Mouse (Mus musculus) cerebellum, postnatal 4 days (tissue): ENCODE measurements at regions not wholly inside any gene's neighbourhood (a gene's known extent, or its start where the extent isn't known, plus 50 kb on each side); places are given as distances from the start of the nearest gene placed in this dataset.
"Not testable (repeated sequence)": the region's sequence is repeated elsewhere in the genome, so short reads cannot be mapped to it uniquely, and the experiment has no call there.

ENCODE experiments used
- DNase-seq, 2 experiments: peaks; one replicate each; pipeline ENCODE4 v3.0.0; 2022; ENCODE audit warnings: low spot score in 2 of 2, mixed read lengths in 1 of 2

DNA sequence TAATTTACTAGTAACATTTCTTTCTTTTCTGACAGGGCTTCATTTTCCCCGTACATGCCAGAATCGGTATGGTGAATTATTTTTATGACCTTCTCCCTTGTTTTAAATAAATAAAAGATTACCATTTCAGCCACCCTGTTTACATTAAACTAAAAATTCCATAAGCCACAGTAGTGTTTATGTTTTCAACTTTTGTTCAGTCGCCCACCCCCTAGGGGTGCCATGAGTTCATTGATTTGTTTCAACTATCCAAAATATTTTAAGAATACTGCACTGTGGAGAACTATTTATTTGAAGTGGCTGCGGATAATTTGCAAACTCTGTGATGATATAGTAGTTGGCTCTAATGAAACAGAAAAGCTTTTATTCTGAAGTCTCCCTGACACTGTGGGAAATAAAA lies 132.9 kb downstream of the Tfec start:
- DNase-seq, result no peak

DNA sequence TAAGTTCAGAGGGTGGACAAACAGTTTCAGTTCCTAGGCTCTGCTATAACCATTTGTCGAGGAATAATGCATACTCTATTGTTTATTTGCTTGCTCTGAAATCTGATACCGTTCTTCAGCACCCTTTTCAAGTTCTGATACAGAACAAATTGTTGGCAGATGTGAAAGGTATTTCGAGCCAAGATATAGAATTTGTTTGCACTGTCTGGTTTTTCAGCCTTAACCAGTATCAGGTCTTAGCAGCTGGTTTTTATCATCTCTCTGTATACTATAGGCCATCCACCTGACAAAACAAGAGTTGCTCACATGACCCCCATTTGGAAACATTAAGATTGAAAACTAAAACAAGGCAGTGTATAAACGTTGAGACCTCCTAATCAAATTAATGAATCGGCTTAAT lies 133.5 kb downstream of the Tfec start:
- no peak for DNase-seq

DNA sequence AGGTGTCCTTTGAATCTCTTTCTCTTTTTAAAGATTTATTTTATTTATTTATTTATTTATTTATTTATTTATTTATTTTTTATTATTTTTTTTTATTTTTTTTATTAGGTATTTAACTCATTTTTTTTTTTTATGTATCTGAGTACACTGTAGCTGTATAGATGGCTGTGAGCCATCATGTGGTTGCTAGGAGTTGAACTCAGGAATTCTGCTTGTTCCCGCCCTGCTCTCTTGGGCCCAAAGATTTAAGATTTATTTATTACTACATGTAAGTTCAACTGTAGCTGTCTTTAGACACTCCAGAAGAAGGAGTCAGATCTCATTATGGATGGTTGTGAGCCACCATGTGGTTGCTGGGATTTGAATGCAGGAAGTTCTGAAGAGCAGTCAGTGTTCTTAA lies 143.2 kb downstream of the Tfec start:
- DNase-seq, result not testable (repeated sequence)

DNA sequence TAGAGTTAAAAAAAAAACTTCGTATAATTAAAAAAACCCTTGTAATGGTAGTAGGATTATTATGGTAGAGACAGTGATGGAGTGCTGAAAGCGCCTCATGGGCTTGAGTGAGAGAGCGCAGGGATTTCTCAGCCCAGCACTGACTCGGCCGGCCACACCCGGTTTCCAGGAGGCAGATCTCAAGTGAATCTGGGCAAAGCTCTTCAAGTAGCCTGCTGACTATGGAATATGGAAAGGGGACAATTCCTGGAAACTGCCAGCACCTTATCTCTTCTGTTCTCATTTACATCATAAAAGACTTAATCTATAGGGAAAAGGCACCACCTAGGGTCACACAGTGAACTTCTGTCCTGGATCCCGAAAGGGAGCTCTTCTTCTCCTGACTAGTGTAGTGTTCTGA lies 165.1 kb downstream of the Tfec start:
- no peak for DNase-seq

DNA sequence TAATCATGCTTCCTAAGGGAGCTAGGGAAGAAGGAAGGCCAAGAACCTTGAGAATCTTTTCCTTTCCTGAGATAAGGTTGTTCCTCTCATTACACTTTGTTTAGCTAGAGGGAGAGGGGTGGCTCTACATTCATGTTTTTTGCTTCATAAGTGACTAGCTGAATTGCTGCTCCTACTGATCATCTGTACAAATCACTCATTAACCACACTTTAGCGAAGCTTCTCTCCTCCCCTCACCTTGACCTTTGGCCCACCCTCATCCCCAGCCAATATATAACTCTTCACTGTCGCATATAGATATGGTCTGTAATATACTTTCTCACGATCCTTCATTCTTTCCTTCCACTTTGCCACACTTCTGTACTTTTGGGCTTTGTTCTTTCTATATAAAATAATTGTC lies 166.1 kb downstream of the Tfec start:
- DNase-seq, result no peak

DNA sequence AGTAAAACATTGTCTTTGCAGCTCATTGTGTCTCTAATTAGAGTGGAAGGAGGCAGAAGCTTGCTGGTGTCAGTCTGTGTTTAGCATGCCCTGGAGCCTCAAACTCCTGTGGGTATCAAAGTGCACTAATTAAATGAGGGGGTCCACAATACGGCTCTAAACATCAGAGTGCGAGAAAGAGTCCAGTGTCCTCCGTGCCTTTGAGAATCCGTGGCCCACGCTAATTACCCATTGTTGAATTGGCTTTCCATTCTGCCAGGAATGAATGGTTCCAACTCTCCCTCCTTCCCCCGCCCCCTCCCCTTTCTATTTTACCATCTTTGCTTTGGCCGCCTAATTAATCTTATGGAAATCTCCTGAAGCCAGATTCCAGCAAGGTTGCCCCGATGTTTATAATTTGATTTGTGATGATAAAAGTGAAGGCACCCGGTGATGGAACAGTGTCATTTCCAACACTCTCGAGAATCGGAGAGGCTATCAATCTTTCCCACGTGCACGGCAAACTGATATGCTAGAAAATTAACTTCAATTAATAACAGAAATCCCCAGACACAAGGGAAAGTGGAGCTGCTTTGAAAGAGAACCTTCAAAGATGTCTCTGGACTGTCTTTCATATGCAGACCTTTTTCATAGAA lies 170.9 kb downstream of the Tfec start:
- DNase-seq, result no peak

DNA sequence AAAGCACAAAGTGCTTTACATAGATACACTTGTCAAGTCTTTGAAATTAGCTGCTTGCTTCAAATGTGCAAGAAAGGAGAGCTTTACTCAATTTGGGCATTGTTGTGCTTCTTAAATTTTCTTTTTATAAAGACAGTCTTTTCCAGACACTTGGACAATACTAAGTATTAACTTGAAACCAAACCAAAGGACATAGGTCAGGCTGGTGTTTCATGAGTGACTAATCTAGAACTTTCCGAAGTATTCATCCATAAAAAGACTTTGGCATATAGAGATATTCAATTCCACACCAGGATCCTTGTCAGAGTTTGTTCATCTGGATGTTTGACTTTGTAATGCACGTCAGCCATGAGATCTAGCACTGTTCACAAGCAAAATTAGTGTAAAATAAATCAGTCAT lies 173.0 kb downstream of the Tfec start:
- DNase-seq, result no peak

GRCm38 (mm10) chr6:16704496-16704895 lies 193.7 kb downstream of the Tfec start:
- no peak for DNase-seq

DNA sequence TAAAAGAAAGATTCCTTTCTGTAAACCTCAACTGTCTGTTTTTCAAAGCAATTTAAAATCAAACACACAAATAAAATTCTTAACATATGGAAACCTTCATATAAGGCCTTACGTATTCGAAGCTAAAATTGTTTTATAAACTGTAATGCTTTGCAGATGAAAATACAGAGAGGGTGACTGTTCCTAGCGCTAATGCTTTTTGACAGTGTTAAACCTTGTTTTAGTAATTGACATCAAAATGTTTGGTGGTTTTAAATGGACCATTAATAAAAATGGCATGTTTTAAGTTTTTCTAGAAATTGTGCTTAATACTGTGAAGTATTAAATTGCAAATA lies 194.9 kb downstream of the Tfec start:
- DNase-seq, result no peak

DNA sequence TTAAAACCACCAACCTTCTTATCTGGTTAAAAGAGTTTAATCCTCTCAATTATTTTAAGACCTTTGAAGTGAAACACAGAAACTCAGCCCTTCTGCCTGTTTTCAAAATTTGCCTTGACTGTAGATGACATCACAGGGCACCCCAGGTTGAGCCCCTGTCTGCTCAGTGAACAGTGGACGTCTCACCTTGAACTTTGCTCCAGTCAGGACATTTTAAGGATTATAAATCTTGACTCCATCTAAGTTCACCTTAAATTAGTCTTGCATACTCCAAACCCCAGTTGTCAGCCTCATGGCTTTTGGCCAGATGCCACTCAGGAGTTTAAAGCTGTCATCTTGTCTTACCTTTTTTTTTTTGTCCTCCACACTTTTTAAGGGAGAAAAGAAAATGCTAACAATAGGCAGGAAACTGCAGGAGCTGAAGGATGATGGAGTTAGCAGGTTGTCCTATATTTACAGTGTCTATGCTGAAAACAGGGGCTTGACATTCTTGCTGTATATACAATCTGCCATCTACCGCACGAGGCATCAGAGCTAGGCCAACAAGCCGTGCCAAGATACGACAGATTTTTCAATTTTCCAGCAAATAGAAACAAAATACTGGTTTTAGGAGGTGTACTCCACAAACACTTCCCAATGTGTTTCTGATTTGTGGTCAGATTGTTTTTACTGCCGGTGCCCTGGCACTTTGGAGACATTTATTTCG lies 195.4 kb downstream of the Tfec start:
- no peak for DNase-seq

DNA sequence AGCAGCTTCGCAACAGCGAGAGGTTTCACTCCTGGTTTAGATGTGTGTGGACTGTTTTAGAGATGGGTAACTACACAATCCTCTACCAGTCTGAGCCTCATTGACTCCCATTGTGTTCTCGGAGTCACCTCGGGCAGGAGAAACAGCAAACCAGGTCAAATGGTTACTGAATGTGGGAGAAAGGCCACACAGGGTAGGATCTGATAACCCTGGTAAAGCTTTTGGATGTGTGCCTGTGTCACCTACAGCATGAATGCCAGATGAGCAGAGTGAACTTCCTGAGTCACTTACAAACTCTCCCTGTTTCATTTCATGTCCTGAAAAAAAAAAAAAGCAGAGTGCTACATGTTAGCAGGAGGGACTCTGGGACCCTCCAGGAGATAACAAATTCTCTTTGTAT lies 201.0 kb downstream of the Tfec start:
- no peak for DNase-seq

GRCm38 (mm10) chr6:16668004-16668403 lies 230.2 kb downstream of the Tfec start:
- peak in 1 of 2 experiments; percentile 7 for DNase-seq

DNA sequence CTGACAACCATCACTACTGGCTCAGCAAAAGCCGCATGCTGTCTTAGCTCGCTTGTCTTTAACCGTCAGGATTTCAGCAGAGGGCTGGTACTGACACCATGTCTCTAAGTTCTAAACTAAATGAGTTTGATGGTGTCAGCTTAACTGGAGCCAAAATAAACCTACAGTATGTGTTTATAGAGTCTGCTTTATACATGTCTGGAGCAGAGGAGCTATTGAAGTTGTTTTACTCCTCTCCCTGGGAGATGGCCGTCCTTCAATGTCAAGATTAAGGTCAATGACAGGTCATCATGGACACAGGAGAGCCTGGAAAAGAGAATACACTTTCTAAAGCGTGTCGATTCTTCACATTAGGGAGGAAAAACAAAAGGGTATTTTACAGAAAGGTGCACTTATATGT lies 231.0 kb downstream of the Tfec start:
- DNase-seq, result no peak

GRCm38 (mm10) chr6:16646269-16646668 lies 252.0 kb downstream of the Tfec start:
- no peak for DNase-seq

DNA sequence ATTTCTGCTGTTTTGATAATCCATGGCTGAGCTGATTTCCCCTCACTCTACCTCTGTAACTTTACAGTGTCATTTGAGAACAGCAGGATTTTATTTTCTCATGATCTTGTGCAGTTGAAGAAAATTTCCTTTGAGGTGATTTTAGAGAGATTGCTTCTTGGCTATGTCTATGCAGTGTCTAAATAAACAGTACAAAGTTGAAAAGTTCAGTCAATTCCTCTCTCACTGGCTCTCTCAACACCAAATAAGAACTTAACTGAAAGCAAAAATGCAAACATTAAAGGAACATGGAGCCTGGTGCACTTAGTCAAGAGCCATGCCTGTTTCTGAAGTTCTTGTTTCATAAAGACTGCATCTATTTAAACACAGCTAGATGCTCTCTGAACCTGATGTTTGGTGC lies 254.7 kb downstream of the Tfec start:
- no peak for DNase-seq

- DNase-seq, result no peak
Observed at GRCm38 (mm10) chr6:16636736-16637304, 261.4 kb downstream of the Tfec start.

DNA sequence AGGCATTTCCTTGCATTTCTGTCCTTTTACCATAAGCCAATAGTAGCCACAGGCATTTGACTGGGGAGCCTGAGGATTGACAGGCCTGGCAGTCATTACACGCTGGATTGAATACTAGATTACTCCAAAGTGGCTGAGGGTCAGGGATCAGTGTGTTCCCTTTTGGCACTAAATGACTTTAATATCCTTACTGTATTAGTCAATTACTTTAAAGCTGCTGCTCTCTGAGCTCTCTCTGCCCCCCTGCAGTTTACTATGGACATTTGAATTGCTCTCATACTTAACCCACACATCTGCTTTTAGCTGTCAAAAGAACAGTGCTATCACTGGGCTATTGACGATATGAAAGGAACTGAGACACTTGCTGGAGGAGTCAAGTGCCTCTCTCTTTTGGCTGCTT lies 262.1 kb downstream of the Tfec start:
- no peak for DNase-seq

GRCm38 (mm10) chr6:16607393-16608023 lies 290.7 kb downstream of the Tfec start:
- no peak for DNase-seq

DNA sequence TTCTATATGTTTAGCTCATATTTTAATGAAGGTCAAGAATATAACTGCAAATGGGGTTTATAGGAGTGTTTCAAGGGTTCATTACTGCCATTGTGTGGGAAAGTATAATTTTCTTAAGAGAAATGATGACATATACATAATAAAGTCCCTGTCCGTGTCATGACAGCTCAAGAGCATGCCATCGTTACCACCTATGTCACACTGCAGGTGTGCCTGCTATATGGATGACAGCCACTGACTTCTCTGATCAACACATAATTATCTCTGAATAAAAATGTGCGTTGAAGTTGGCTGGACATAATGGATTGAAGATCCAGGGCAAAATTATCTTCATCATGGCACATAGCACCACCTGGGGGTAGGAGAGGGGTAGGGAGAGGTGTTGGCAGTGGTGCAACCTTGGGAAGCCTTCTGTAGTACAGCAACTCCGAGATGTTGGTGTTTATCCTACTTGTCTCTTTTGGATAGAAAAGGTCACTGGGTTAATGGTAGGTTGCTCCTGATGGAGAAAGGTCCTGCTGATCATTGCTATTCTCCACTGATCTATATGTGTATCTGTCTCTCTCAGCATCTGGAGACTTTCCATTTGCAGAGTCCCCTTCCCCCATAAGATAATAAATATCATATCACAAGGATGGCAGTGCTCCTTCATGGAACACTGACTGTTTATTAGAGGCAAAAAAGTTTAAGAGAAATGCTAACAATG lies 291.4 kb downstream of the Tfec start:
- DNase-seq, result no peak

- DNase-seq, result no peak
Observed at GRCm38 (mm10) chr6:16592411-16592810, 305.8 kb downstream of the Tfec start.

- DNase-seq, result no peak
Observed at GRCm38 (mm10) chr6:16582302-16582701, 315.9 kb downstream of the Tfec start.

- DNase-seq, result no peak
Observed at GRCm38 (mm10) chr6:16581801-16582200, 316.4 kb downstream of the Tfec start.
